Mouse (Mus musculus) megakaryocyte-erythroid progenitor cell, adult 5-6 weeks (primary cell): Measurements from ENCODE around the gene Nkiras1. TPM values are rescaled to one million over a fixed set of nuclear protein-coding genes. Genes with fewer than 3 reads are reported as not detected.
"Not testable (repeated sequence)": the region's sequence is repeated elsewhere in the genome, so short reads cannot be mapped to it uniquely, and the experiment has no call there.

Experiments used
- ATAC-seq: replicated peaks from 2 replicates; pipeline ENCODE4 v1.8.0; 2016; ENCODE audit warnings: mild to moderate bottlenecking, inconsistent platforms; ENCODE audit not compliant: severe bottlenecking, poor library complexity, low FRiP score, low TSS enrichment
- total RNA-seq, 2 experiments: library from RNA; stranded (forward) in 1 of 2; stranded (reverse) in 1 of 2; fragments of 200-1000, 215-1000 nt in 1 of 2; fragments of >200 nt in 1 of 2; fragmentation: Nextera tagmentation in 1 of 2; gene quantifications; 2 replicates each; pipeline ENCODE4 v1.2.3; 2014 to 2017

The Nkiras1 gene
- total RNA-seq, 2 experiments from 2014 or later, result 11.5 to 19.4 TPM

- ATAC-seq, result not testable (repeated sequence)
Measured at GRCm38 (mm10) chr14:18269947-18270528, 898 bp upstream of the Nkiras1 start.

GRCm38 (mm10) chr14:18271666-18272065, 730 bp downstream of the Nkiras1 start:
- ATAC-seq, result no peak

DNA sequence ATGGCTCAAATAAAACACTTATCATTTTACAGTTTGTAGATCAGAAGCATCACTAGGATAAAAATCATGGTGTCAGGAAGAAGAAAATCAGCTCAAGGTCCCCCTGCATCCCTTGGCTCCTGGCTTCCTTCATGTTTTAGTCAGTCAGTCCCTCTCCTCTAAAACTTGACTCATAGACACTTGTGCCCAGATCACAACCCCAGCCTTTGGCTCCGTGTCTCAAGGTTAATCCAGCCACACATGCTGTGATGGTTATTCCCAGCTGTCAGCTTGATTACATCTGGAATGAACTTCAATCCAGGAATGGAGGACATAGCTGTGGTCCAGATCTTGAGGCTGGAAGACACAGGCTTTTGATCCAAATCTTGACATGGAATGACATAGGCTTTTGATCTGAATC, 3.6 kb downstream of the Nkiras1 start:
- ATAC-seq, result no peak

GRCm38 (mm10) chr14:18280375-18280774, 9.4 kb downstream of the Nkiras1 start:
- ATAC-seq, result no peak

DNA sequence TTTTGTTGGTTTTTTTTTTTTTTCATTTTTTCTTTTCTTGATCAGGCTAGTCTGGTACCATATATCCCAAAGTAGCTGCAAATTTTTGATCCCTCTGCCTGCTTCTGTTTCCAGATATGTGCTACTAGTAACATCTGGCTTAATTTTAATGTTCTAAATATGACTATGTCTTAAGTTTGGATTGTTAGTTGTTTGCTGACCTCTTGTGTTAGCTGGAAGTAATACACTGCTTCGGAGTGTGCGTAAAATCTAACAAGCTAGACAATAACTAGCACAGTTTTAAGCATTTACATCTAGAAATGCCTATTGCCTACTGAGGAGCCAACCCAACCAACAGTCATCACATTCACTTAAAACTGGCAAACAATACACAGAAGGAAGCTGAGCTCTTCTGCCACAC, 13.6 kb downstream of the Nkiras1 start:
- ATAC-seq, result peak; percentile 67; the same call in 1 of the 2 replicates

- ATAC-seq, result no peak
Measured at GRCm38 (mm10) chr14:18285476-18285875, 14.5 kb downstream of the Nkiras1 start.

DNA sequence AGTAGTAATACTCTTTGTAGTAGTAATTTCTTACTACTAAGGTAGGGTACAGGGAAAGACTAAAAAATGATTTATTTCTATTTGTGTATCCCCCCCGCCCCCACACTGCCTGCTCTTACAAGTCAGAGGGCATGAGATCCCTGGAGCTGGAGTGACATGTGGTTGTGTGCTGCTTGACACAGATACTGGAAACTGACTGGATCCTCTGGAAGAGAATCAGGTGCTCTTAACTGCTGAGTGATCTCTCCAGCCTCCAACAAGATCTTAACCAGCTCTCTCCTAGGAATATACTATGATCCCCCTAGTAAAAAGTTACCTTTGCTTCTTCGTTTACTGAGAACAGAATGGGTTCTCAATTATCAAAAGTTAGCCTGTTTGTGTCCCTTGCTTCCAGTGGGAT, 15.5 kb downstream of the Nkiras1 start:
- no peak for ATAC-seq

GRCm38 (mm10) chr14:18287391-18287790, 16.5 kb downstream of the Nkiras1 start:
- no peak for ATAC-seq

GRCm38 (mm10) chr14:18292111-18292510, 21.2 kb downstream of the Nkiras1 start:
- ATAC-seq, result no peak

- no peak for ATAC-seq
Measured at GRCm38 (mm10) chr14:18292578-18292977, 21.6 kb downstream of the Nkiras1 start.

GRCm38 (mm10) chr14:18297441-18297840, 26.5 kb downstream of the Nkiras1 start:
- ATAC-seq, result no peak

- ATAC-seq, result no peak
Measured at GRCm38 (mm10) chr14:18298874-18299273, 27.9 kb downstream of the Nkiras1 start.

DNA sequence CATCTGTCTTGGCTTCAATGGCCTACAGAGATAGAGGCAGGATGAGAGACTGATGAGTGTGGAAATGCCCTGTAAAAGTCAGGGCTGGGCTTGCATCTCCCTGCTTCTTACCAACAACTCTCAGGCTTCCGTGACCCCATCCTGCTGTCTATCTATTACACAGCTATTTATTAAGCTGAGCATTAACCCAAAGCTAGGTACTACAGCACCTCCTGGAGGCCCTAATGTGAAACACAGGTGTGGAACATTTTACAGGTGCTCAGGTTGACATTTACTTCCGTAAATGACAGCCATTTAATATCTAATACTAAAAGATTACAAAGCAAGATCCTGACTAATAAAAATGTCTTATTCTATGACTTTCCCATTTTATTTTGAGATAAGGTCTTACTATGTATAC, 29.7 kb downstream of the Nkiras1 start:
- peak; percentile 66 for ATAC-seq

GRCm38 (mm10) chr14:18301591-18301990, 30.7 kb downstream of the Nkiras1 start:
- no peak for ATAC-seq

DNA sequence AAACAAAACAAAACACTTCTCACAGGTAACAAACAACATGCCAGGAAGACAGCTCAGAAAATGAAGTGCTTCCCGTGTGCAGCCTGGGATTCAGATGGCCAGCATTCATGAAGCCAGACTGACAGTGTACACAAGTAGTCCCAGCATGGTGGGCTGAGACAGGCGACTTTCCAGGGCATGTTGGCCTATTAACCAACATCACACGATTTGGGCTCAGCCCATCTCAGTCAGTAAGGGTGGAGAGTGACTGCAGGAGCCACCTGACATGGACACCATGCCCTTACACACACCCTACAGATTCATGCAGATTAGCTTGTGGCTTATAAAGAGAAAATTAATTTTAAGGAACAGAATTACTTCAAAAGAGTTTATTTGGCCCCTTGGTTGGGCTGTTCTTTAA, 31.8 kb downstream of the Nkiras1 start:
- ATAC-seq, result no peak

DNA sequence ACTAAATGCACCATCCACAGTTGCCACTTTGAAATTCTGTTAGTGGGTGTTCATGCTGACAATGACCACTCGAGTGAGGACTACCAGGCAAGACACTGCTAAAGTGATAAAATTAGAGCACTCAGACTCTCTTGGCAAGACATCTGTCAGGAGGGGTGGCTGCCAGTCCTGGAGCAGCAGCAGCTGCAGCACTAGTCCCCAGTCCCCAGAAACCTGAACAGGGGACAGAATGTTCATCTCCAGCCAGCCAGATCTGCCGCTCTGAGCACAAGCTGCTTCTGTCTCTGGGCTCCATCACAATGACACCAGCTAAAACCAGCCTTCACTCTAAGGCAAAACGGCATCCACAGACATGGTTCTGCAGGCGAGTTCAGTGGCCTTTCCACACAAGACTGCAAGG, 32.3 kb downstream of the Nkiras1 start:
- ATAC-seq, result no peak

GRCm38 (mm10) chr14:18304165-18304564, 33.2 kb downstream of the Nkiras1 start:
- ATAC-seq, result no peak

DNA sequence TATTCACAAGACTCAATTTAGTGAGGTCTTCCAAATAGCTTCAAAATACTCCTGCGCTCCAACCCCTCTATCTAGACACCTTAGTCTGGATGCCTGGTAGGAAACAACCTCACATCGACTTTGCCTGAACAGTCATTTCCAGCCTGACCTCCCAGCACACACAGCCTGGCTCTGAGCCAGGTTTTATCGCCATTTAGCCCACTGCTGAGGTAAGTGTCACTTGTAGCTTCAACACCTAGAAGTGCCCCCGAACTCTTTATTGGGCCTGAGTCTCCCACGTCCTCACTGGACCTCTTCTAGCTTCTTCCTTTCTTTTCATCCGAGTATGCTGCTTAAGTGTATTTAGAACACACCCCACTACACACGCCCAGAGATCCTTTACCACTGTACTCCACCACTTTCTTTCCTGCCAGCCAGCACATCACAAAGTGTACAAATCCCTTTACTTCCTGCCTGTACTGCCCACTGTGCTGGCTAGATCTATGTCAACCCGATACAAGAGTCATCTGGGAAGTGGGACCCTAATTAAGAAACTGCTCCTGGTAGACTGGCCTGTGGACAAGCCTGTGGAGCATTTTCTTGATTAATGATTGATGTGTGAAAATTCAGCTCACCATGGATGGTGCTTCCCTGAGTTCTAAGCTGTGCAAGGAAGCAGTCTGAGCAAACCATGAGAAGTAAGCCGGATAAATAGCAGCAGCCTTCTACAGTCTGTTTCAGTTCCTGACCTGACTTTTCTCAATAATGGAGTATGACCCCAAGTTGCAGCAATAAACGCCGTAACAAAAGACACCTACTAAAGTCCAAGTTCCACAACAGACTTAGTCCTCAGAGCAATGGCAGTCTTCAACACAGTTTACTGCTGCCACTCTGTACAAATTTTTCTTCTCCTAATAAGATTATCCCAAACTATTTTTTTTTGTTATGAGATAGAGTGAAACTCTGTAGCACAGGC, 46.8 kb downstream of the Nkiras1 start:
- ATAC-seq, result 0 out of 2 replicates have a peak, but pooled peaks have one; percentile 38

GRCm38 (mm10) chr14:18326968-18327672, 56.2 kb downstream of the Nkiras1 start:
- no peak for ATAC-seq
